Mouse (Mus musculus): Measurements from ENCODE around the gene Gm8334. TPM values are rescaled to one million over a fixed set of nuclear protein-coding genes. Genes with fewer than 3 reads are reported as not detected.

Gm8334 gene
- not detected in 2 replicates for polyA plus RNA-seq (2021; fragmentation: Nextera tagmentation)
- long read RNA-seq, experiment 1, result 0 reads
- long read RNA-seq, experiment 2, result 0 reads

DNA sequence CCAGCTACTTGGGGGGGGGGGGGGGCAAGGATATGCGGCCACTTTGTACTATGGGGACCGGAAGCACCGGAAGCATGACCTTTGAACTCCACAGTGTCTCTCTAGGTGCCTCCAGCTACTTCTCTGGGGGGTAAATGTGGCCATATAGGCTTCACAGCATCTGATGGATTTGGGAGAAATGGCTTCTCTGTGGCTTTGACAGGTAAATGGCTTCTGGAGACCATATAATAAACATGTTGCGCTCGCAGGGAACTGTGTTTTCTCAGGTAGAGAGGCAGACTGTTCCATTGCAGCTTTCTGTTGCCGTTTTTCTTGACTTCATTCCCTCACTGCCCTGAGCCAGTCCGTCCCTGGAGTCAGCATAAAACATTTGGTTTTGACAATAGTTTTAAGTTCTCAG is at the start of gene Gm8334:
Gene Gm8334 (minus strand): TSS at position 101 of the 400 bp plus-strand sequence.

DNA sequence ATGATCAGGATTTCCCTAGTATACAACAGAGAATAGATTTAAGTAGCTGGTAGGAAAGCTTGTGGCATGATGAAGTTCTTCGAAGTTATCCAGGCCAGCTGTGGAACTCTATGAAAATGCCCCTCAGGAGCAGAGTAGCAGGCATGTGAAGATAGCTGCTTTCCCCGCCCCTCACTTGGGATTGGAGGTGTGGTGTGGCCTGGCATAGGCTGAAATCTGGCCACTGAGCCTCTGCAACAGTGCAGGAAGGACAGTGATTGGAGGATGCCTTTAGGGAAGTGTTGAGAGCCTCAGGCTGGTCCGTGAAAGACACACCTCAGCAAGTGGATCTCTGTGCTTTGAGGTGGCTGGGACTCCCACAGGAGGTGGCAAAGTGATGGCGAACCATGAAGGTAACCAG is 48.3 kb upstream of the Gm8334 start, which contains the start of gene Gm15127:
Gene Gm15127 (plus strand): TSS at position 301 of the 400 bp plus-strand sequence.

Other genes starting within 250 kb of the Gm8334 start
- gene Gm15114, start 126.2 kb downstream of the Gm8334 start, polyA plus RNA-seq (2021; fragmentation: Nextera tagmentation), result not detected in 2 replicates
- gene Gm15127, start 48.4 kb upstream of the Gm8334 start, polyA plus RNA-seq (2021; fragmentation: Nextera tagmentation), result not detected in 2 replicates
- not detected in 2 replicates for gene Luzp4, start 242.5 kb upstream of the Gm8334 start, polyA plus RNA-seq (2021; fragmentation: Nextera tagmentation)

Data from layer of hippocampus, adult 6 months (tissue).